In genomic region chr9:22069881-22070553, GRCm38 (mm10) we compare ENCODE assay signal across 8 mouse cellular contexts. TPM values are rescaled to one million over a fixed set of nuclear protein-coding genes. Genes with fewer than 3 reads are reported as not detected.
DNase-seq lines count a peak whose midpoint lies in the region; ATAC-seq and TF ChIP-seq lines count a peak whose summit lies in the region.

No protein-coding gene starts in this region.

- peak in 1 of 2 experiments; percentile 21 for DNase-seq in cerebellum, adult 2 months
- DNase-seq in cerebellum, postnatal 25 days = no peak
- DNase-seq in 3T3-L1 (ENCODE audit: low read depth, low spot score) = peak; percentile 11
- no peak for DNase-seq in liver, embryonic 13.5 days
- DNase-seq in thymus, adult 18-20 months = no peak
- DNase-seq in embryo, embryonic 11 days = no peak

- H3K4me2 ChIP-seq in forebrain, embryonic 13.5 days = peak overlapping the region; percentile 68
- peak overlapping the region; percentile 76 for H3K4me2 ChIP-seq in liver, embryonic 13.5 days

- WGBS in cerebellum, adult 2 months = 27% methylated on average over 4 of the region's 4 CpGs
- WGBS in forebrain, embryonic 13.5 days = 72% methylated on average over 4 of the region's 4 CpGs
- 62% methylated on average over 4 of the region's 4 CpGs for WGBS in liver, embryonic 13.5 days (ENCODE audit: insufficient replicate concordance)

- no peaks in the 10 kb centered on the region for H3K9me3 ChIP-seq in forebrain, embryonic 13.5 days (replicated peaks)
- H3K9me3 ChIP-seq in liver, embryonic 13.5 days (replicated peaks) = no peaks in the 10 kb centered on the region

- ATAC-seq in forebrain, embryonic 13.5 days = no peak; the same call in 1 of the 2 replicates
- ATAC-seq in liver, embryonic 13.5 days (ENCODE audit: low read depth) = 0 out of 2 replicates have a peak, but pooled peaks have one; percentile 0
- ATAC-seq in monocyte, adult 5-6 weeks (replicated peaks; ENCODE audit: insufficient number of reproducible peaks, low FRiP score, low TSS enrichment, poor library complexity, severe bottlenecking) = no peak

- peaks cover 53% of the 10 kb centered on the region for H3K36me3 ChIP-seq in forebrain, embryonic 13.5 days (ENCODE audit: poor library complexity, severe bottlenecking)
- peaks cover 63% of the 10 kb centered on the region for H3K36me3 ChIP-seq in liver, embryonic 13.5 days

- H3K27me3 ChIP-seq in cerebellum, adult 2 months (ENCODE audit: control insufficient read depth, insufficient read depth, low read length) = no peaks in the 10 kb centered on the region
- H3K27me3 ChIP-seq in forebrain, embryonic 13.5 days = no peaks in the 10 kb centered on the region
- H3K27me3 ChIP-seq in liver, embryonic 13.5 days = no peaks in the 10 kb centered on the region

- no peak for TF ChIP-seq POLR2A in cerebellum, adult 2 months (IDR thresholded peaks at IDR 0.05; ENCODE audit: borderline replicate concordance, insufficient read depth, low read length)

- peaks cover 34% of the 10 kb centered on the region for H3K4me1 ChIP-seq in cerebellum, adult 2 months (ENCODE audit: control insufficient read depth, insufficient read depth, low read length)
- H3K4me1 ChIP-seq in forebrain, embryonic 13.5 days = peaks cover 17% of the 10 kb centered on the region
- peaks cover 21% of the 10 kb centered on the region for H3K4me1 ChIP-seq in liver, embryonic 13.5 days (replicated peaks)

- H3K4me3 ChIP-seq in cerebellum, adult 2 months (replicated peaks; ENCODE audit: insufficient read depth, low read depth, low read length) = peak overlapping the region; percentile 57
- H3K4me3 ChIP-seq in forebrain, embryonic 13.5 days = peak overlapping the region; percentile 81
- peak overlapping the region; percentile 88 for H3K4me3 ChIP-seq in liver, embryonic 13.5 days (replicated peaks)

- H3K27ac ChIP-seq in cerebellum, adult 2 months (ENCODE audit: insufficient read depth, low read length) = no peak overlapping the region
- peak overlapping the region; percentile 95; the same call in 1 of the 2 replicates for H3K27ac ChIP-seq in forebrain, embryonic 13.5 days
- H3K27ac ChIP-seq in liver, embryonic 13.5 days = peak overlapping the region; percentile 94

- H3K9ac ChIP-seq in forebrain, embryonic 13.5 days = peak overlapping the region; percentile 96
- H3K9ac ChIP-seq in liver, embryonic 13.5 days = peak overlapping the region; percentile 91

- TF ChIP-seq CTCF in cerebellum, adult 2 months (IDR thresholded peaks at IDR 0.05; ENCODE audit: borderline replicate concordance, insufficient read depth, low read depth, low read length) = peak; percentile 50; the same call in 1 of the 2 replicates

RNA-seq across cellular contexts. Expression of gene Gm49318, which starts 1.0 kb away (rescaled TPM):
- polyA plus RNA-seq in cerebellum, adult 2 months (2012; rRNA removed) = not detected in 2 replicates
- not detected in 2 replicates for polyA plus RNA-seq in forebrain, embryonic 13.5 days (2015; fragmentation: Nextera tagmentation; extraction: Ambion mirVana)
- not detected in 2 replicates for polyA plus RNA-seq in liver, embryonic 13.5 days (2015; fragmentation: Nextera tagmentation; extraction: Ambion mirVana)
- total RNA-seq in monocyte, adult 5-6 weeks (2017) = not detected in 3 replicates

RNA-seq across cellular contexts. Expression of gene Zfp653, which starts 1.2 kb away (rescaled TPM):
- polyA plus RNA-seq in cerebellum, adult 2 months (2012; rRNA removed) = 45.4 and 48.3 TPM in 2 replicates
- 17.1 and 18.9 TPM in 2 replicates for polyA plus RNA-seq in forebrain, embryonic 13.5 days (2015; fragmentation: Nextera tagmentation; extraction: Ambion mirVana)
- 3.7 and 3.9 TPM in 2 replicates for polyA plus RNA-seq in liver, embryonic 13.5 days (2015; fragmentation: Nextera tagmentation; extraction: Ambion mirVana)
- 8.5 to 13.4 TPM (median 13.1 TPM) in 3 replicates for total RNA-seq in monocyte, adult 5-6 weeks (2017)

RNA-seq across cellular contexts. Expression of gene Ecsit, which starts 15.2 kb away (rescaled TPM):
- polyA plus RNA-seq in cerebellum, adult 2 months (2012; rRNA removed) = 85.2 and 90.2 TPM in 2 replicates
- 47.7 and 51.5 TPM in 2 replicates for polyA plus RNA-seq in forebrain, embryonic 13.5 days (2015; fragmentation: Nextera tagmentation; extraction: Ambion mirVana)
- 33.4 and 34.2 TPM in 2 replicates for polyA plus RNA-seq in liver, embryonic 13.5 days (2015; fragmentation: Nextera tagmentation; extraction: Ambion mirVana)
- total RNA-seq in monocyte, adult 5-6 weeks (2017) = 7.4 to 18.5 TPM (median 15.5 TPM) in 3 replicates

RNA-seq across cellular contexts. Expression of gene Elavl3, which starts 18.2 kb away (rescaled TPM):
- 165 and 169 TPM in 2 replicates for polyA plus RNA-seq in cerebellum, adult 2 months (2012; rRNA removed)
- 63.7 and 66.4 TPM in 2 replicates for polyA plus RNA-seq in forebrain, embryonic 13.5 days (2015; fragmentation: Nextera tagmentation; extraction: Ambion mirVana)
- polyA plus RNA-seq in liver, embryonic 13.5 days (2015; fragmentation: Nextera tagmentation; extraction: Ambion mirVana) = 0.05 and 0.08 TPM in 2 replicates
- total RNA-seq in monocyte, adult 5-6 weeks (2017) = not detected in 3 replicates

RNA-seq across cellular contexts. Expression of gene Cnn1, which starts 29.0 kb away (rescaled TPM):
- 1.6 and 1.8 TPM in 2 replicates for polyA plus RNA-seq in cerebellum, adult 2 months (2012; rRNA removed)
- 1.8 and 2.2 TPM in 2 replicates for polyA plus RNA-seq in forebrain, embryonic 13.5 days (2015; fragmentation: Nextera tagmentation; extraction: Ambion mirVana)
- polyA plus RNA-seq in liver, embryonic 13.5 days (2015; fragmentation: Nextera tagmentation; extraction: Ambion mirVana) = 1.9 and 3.6 TPM in 2 replicates
- total RNA-seq in monocyte, adult 5-6 weeks (2017) = not detected in 3 replicates
